Mouse (Mus musculus): ENCODE measurements around the gene Fbxw11. TPM values are rescaled to one million over a fixed set of nuclear protein-coding genes. Genes with fewer than 3 reads are reported as not detected.

The Fbxw11 gene
- polyA plus RNA-seq, 1 experiment: 13.8 TPM

DNA sequence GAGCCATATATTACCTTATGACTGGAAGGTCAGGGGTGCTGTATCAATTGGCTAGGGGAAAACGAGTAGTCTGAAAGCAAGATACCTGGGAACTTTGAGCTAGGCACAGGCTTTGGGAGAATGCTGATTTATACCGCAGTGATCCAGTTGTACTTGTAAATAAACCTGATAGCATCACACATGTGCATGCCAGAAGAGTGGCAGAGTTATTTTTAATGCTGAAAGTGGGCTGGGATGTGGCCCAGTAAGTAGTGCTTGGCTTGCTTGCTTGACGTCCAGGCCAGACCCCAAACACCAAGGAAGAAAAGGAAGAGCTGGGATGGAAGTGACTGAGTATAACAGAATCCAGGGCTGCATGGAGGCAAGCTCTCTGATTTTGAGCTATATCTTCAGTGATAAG is 59.0 kb downstream of the Fbxw11 start:
- Histone ChIP-seq H3K27me3 (ENCODE audit: control insufficient read depth, insufficient read depth, low read length) (no peaks in the 10 kb centered on the region), H3K36me3 (ENCODE audit: control insufficient read depth, insufficient read depth, low read length) (no peaks in the 10 kb centered on the region), H3K4me1 (ENCODE audit: control insufficient read depth, insufficient read depth, low read length) (peaks cover 4% of the 10 kb centered on the region), H3K27ac (ENCODE audit: control insufficient read depth, insufficient read depth, low read depth, low read length) (no peak overlapping the region), H3K4me3 (ENCODE audit: control insufficient read depth, low read depth, low read length) (no peak overlapping the region)
- TF ChIP-seq CTCF (IDR thresholded peaks at IDR 0.05; ENCODE audit: control insufficient read depth, insufficient read depth, insufficient replicate concordance, low read depth, low read length) (no peak), POLR2A (IDR thresholded peaks at IDR 0.05; ENCODE audit: control insufficient read depth, low read depth, low read length) (no peak)

DNA sequence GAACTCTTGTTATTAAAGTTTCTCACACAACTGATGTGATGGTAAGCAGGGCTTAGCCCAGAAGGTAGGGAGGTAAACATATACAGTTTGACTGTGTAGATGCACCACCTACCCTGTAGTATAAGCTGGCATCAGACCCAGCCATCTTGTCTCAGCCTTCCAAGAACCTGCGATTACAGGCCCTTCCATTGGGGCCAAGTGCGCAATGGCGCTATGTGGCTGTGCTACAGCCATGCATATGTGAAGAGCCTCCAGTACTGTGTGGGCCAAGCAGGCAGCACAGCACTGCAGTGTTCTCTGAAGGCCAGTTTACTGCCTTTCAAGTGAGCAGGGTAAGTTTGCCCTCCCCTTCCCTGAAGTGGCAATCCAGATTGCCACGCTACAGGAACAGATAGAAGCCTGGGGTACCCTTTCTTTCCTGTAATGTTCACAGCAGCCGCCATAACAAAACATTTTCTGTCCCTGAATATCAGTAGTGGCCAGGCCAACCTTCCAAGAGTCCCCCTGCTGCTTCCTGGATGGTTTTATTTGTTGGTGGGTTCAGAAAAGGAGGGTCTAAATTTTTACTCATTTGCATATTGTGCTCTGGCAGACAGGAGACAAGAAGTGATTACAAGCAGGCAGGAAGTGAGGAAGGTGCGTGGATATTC is 61.8 kb downstream of the Fbxw11 start:
- Histone ChIP-seq H3K4me1 (ENCODE audit: control insufficient read depth, insufficient read depth, low read length) (no peaks in the 10 kb centered on the region; the same call in 1 of the 2 replicates), H3K27ac (ENCODE audit: control insufficient read depth, insufficient read depth, low read depth, low read length) (no peak overlapping the region), H3K36me3 (ENCODE audit: control insufficient read depth, insufficient read depth, low read length) (no peaks in the 10 kb centered on the region), H3K27me3 (ENCODE audit: control insufficient read depth, insufficient read depth, low read length) (no peaks in the 10 kb centered on the region), H3K4me3 (ENCODE audit: control insufficient read depth, low read depth, low read length) (no peak overlapping the region)
- TF ChIP-seq CTCF (IDR thresholded peaks at IDR 0.05; ENCODE audit: control insufficient read depth, insufficient read depth, insufficient replicate concordance, low read depth, low read length): no peak

DNA sequence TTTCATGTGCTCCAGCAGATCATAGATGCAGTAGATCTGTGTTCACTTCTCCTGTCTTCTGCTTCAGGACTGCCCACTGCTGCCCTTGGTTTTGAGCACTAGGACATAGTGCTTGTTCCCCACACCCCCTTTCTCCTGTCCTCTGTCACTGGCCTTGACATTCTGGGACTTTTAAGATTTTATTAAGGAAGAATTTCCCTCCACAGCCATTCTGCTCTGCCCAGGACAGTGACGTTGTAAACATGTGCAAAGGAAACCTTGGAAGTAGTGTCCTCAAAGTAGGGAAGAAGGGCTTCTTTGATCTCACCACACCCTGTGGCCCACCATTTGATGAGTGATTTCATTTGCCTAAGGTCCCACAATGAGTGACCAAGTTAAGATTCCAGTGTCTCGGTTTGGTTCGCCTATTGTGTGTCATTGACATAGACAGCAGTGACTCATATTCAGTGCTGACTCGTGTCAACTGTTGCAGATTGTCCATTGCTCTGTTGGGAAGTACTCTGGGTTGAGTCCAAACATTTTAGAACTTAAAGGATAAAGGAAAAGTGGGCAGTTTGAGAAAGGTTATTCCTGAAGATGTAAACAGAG is 64.0 kb downstream of the Fbxw11 start:
- no peaks in the 10 kb centered on the region for H3K27me3 ChIP-seq (ENCODE audit: control insufficient read depth, insufficient read depth, low read length)
- H3K27ac ChIP-seq (ENCODE audit: control insufficient read depth, insufficient read depth, low read depth, low read length): no peak overlapping the region
- no peaks in the 10 kb centered on the region for H3K4me1 ChIP-seq (ENCODE audit: control insufficient read depth, insufficient read depth, low read length)
- TF ChIP-seq POLR2A (IDR thresholded peaks at IDR 0.05; ENCODE audit: control insufficient read depth, low read depth, low read length): no peak
- TF ChIP-seq CTCF (IDR thresholded peaks at IDR 0.05; ENCODE audit: control insufficient read depth, insufficient read depth, insufficient replicate concordance, low read depth, low read length): no peak
- no peaks in the 10 kb centered on the region for H3K36me3 ChIP-seq (ENCODE audit: control insufficient read depth, insufficient read depth, low read length)
- no peak overlapping the region for H3K4me3 ChIP-seq (ENCODE audit: control insufficient read depth, low read depth, low read length)

DNA sequence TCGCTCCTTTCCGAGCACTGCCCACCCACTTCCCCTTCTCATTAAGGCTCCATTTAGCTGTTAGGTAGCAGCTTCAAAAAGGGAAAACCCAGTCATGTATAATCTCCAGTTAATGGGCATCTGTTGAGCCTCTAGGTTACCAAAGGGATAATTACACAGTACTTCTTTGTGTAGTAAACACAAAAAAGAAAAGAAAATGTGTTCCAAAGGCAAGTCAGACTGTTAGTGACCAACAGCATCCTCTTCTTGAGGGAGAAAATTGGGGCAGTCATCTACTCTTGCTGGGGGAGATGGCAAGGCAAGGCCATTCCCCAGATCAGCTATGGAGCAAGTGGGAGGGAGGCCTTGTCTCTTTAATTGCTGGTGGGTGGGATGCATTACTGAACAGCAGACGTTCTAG is 65.0 kb downstream of the Fbxw11 start:
- TF ChIP-seq CTCF (IDR thresholded peaks at IDR 0.05; ENCODE audit: control insufficient read depth, insufficient read depth, insufficient replicate concordance, low read depth, low read length) (no peak), POLR2A (IDR thresholded peaks at IDR 0.05; ENCODE audit: control insufficient read depth, low read depth, low read length) (no peak)

DNA sequence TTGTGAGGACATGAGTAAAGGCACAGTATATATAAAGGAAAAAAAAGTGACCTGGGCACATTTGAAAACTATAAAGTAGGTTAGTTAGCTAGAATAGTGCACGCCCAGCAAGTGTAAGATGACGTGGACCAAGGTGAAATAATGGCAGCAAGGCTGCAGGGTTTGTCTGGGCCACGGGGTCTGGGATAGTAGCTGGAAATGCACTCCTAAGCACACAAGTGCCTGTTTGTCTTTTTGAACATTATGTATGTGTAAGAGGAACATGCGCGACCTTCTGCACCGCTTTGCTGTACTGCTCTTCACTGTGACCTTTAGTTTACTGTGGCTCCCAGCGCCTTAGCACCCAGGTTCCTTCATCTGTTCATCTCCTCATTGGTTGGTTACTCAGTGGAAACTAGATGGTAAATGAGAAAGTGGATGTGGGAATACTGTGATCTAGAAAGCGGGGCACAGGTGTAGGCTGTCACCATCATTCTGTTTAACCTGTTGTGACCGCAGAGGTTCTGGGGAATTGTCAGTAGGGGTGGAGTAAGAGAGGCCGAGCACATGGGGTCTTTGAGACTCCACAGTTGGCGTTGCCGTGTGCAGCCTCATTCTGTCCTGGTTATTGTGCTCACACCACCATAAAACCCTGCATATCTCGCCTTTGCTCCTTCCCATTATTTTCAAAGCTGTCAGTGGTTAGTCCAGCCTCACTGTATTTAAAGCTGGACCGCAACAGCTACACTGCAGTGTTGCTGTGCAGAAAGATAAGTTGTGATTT is 66.4 kb downstream of the Fbxw11 start:
- H3K27me3 ChIP-seq (ENCODE audit: control insufficient read depth, insufficient read depth, low read length): no peaks in the 10 kb centered on the region
- no peaks in the 10 kb centered on the region; the same call in 1 of the 2 replicates for H3K36me3 ChIP-seq (ENCODE audit: control insufficient read depth, insufficient read depth, low read length)
- no peak overlapping the region for H3K4me3 ChIP-seq (ENCODE audit: control insufficient read depth, low read depth, low read length)
- no peak overlapping the region for H3K27ac ChIP-seq (ENCODE audit: control insufficient read depth, insufficient read depth, low read depth, low read length)
- H3K4me1 ChIP-seq (ENCODE audit: control insufficient read depth, insufficient read depth, low read length): no peaks in the 10 kb centered on the region
- TF ChIP-seq POLR2A (IDR thresholded peaks at IDR 0.05; ENCODE audit: control insufficient read depth, low read depth, low read length) (no peak), CTCF (IDR thresholded peaks at IDR 0.05; ENCODE audit: control insufficient read depth, insufficient read depth, insufficient replicate concordance, low read depth, low read length) (no peak)

More for the DNA sequence above, 65.0 kb downstream of the Fbxw11 start:
- H3K27ac ChIP-seq (ENCODE audit: control insufficient read depth, insufficient read depth, low read depth, low read length): no peak overlapping the region
- no peaks in the 10 kb centered on the region for H3K27me3 ChIP-seq (ENCODE audit: control insufficient read depth, insufficient read depth, low read length)
- H3K4me1 ChIP-seq (ENCODE audit: control insufficient read depth, insufficient read depth, low read length): no peaks in the 10 kb centered on the region
- H3K36me3 ChIP-seq (ENCODE audit: control insufficient read depth, insufficient read depth, low read length): no peaks in the 10 kb centered on the region; the same call in 1 of the 2 replicates
- no peak overlapping the region for H3K4me3 ChIP-seq (ENCODE audit: control insufficient read depth, low read depth, low read length)

DNA sequence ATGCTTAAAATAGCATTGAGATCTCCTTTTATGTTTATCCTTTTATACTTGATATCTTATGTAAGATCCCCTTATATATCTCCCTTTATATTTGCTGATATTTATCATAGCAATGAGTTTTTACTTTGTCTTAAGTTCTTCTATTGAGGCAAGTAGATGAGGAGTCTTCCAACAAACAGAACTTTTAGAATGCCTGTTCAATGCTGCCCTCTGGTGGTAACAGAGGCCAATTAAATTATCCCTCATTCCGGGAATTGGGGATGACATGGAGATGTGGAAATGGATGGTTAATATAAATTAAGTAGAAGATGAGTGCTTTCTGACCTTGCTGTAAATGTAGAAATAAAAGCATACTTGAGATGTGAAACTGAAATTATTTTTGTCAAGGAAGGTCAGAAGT is 67.0 kb downstream of the Fbxw11 start:
- Histone ChIP-seq H3K36me3 (ENCODE audit: control insufficient read depth, insufficient read depth, low read length) (no peaks in the 10 kb centered on the region; the same call in 1 of the 2 replicates), H3K4me1 (ENCODE audit: control insufficient read depth, insufficient read depth, low read length) (no peaks in the 10 kb centered on the region), H3K4me3 (ENCODE audit: control insufficient read depth, low read depth, low read length) (no peak overlapping the region), H3K27ac (ENCODE audit: control insufficient read depth, insufficient read depth, low read depth, low read length) (no peak overlapping the region), H3K27me3 (ENCODE audit: control insufficient read depth, insufficient read depth, low read length) (no peaks in the 10 kb centered on the region)
- no peak for TF ChIP-seq CTCF (IDR thresholded peaks at IDR 0.05; ENCODE audit: control insufficient read depth, insufficient read depth, insufficient replicate concordance, low read depth, low read length)
- TF ChIP-seq POLR2A (IDR thresholded peaks at IDR 0.05; ENCODE audit: control insufficient read depth, low read depth, low read length): no peak

DNA sequence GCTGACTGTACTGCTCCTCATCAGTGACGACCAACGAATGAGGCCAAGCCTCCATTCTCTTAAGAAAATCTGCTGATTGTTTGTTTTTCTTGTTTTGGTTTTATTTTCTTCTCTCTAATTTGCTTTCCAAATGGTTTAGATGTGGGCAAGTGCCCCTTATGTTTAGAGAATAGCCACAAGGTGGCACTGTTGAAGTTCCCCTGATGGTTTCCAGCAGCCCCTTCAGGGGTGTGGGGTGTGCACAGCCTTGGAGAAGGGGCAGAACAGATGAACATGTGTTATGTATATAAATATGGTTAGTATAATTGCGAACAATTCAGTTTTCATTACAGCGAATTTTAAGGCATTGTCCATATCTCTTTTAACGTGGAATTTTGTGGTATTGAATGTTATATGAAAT is 71.7 kb downstream of the Fbxw11 start:
- Histone ChIP-seq H3K4me3 (ENCODE audit: control insufficient read depth, low read depth, low read length) (no peak overlapping the region), H3K4me1 (ENCODE audit: control insufficient read depth, insufficient read depth, low read length) (no peaks in the 10 kb centered on the region), H3K27ac (ENCODE audit: control insufficient read depth, insufficient read depth, low read depth, low read length) (no peak overlapping the region), H3K27me3 (ENCODE audit: control insufficient read depth, insufficient read depth, low read length) (no peaks in the 10 kb centered on the region), H3K36me3 (ENCODE audit: control insufficient read depth, insufficient read depth, low read length) (no peaks in the 10 kb centered on the region; the same call in 1 of the 2 replicates)
- no peak for TF ChIP-seq POLR2A (IDR thresholded peaks at IDR 0.05; ENCODE audit: control insufficient read depth, low read depth, low read length)
- no peak for TF ChIP-seq CTCF (IDR thresholded peaks at IDR 0.05; ENCODE audit: control insufficient read depth, insufficient read depth, insufficient replicate concordance, low read depth, low read length)
